Mouse (Mus musculus) kidney, embryonic 15.5 days (tissue): ENCODE results near the gene S100a9. TPM values are rescaled to one million over a fixed set of nuclear protein-coding genes. Genes with fewer than 3 reads are reported as not detected.

Source experiments
- ATAC-seq: fragments of 200-750 bp; cut with Nextera tagmentation; replicated peaks from 2 replicates; pipeline ENCODE4 v1.8.0; 2017; ENCODE audit warnings: moderate TSS enrichment; ENCODE audit not compliant: low FRiP score
- H3K27ac ChIP-seq: fragments of 300-500 bp; sonication (generic); 2 replicates; pipeline ENCODE4 v1.5.1; 2015; ENCODE audit warnings: mild to moderate bottlenecking, inconsistent platforms
- H3K27me3 ChIP-seq: fragments of 300-500 bp; sonication (generic); 2 replicates; pipeline ENCODE4 v1.6.1; 2015; ENCODE audit warnings: inconsistent platforms
- H3K36me3 ChIP-seq: fragments of 300-500 bp; sonication (generic); 2 replicates; pipeline ENCODE4 v1.6.1; 2015; ENCODE audit warnings: inconsistent platforms
- H3K4me1 ChIP-seq: fragments of 300-500 bp; sonication (generic); 2 replicates; pipeline ENCODE4 v1.6.1; 2015; ENCODE audit warnings: inconsistent platforms
- H3K4me2 ChIP-seq: fragments of 300-500 bp; sonication (generic); 2 replicates; pipeline ENCODE4 v1.6.1; 2015; ENCODE audit warnings: moderate library complexity, mild to moderate bottlenecking, inconsistent platforms
- H3K4me3 ChIP-seq: fragments of 300-500 bp; sonication (generic); replicated peaks from 2 replicates; pipeline ENCODE4 v1.5.1; 2015; ENCODE audit warnings: mild to moderate bottlenecking, inconsistent platforms
- H3K9ac ChIP-seq: fragments of 300-500 bp; sonication (generic); 2 replicates; pipeline ENCODE4 v1.6.1; 2015; ENCODE audit warnings: mild to moderate bottlenecking, inconsistent platforms
- H3K9me3 ChIP-seq: fragments of 300-500 bp; sonication (generic); replicated peaks from 2 replicates; pipeline ENCODE4 v1.6.1; 2016; ENCODE audit warnings: inconsistent platforms
- WGBS: fragments of 180-500 bp; shearing (Covaris S2); methylation state at CpG from one replicate; pipeline ENCODE4 v1.1.7; 2015; ENCODE audit warnings: mixed read lengths; 5-methylcytosine and 5-hydroxymethylcytosine counted together
- polyA plus RNA-seq: library from polyadenylated mRNA; unstranded; fragments of >200 nt; fragmentation: Nextera tagmentation; extraction: Ambion mirVana; gene quantifications from 2 replicates; pipeline ENCODE4 v1.2.1, GENCODE M21; 2015

S100a9 gene
- 19.3 and 31.5 TPM in 2 replicates for polyA plus RNA-seq

- H3K4me2 ChIP-seq: no peak within 1 kb of the TSS
- no peaks in the 10 kb centered on the region for H3K4me1 ChIP-seq
- H3K4me3 ChIP-seq: no peak within 1 kb of the TSS
- no peak within 1 kb of the TSS for H3K27ac ChIP-seq
- no peak within 1 kb of the TSS for H3K9ac ChIP-seq
- no peaks in the 10 kb centered on the region for H3K9me3 ChIP-seq
- no peak for ATAC-seq
- WGBS: 61% methylated on average over 3 of the region's 3 CpGs
- no peaks in the 10 kb centered on the region for H3K36me3 ChIP-seq
- no peaks in the 10 kb centered on the region for H3K27me3 ChIP-seq
These were observed at the start of gene S100a9 for GRCm38 (mm10) chr3:90695613-90696012. Gene S100a9 (minus strand): TSS chr3:90695721.

- no peak within 1 kb of the TSS for H3K4me3 ChIP-seq
- H3K4me1 ChIP-seq: no peaks in the 10 kb centered on the region
- H3K27ac ChIP-seq: no peak within 1 kb of the TSS
- H3K27me3 ChIP-seq: no peaks in the 10 kb centered on the region
- no peaks in the 10 kb centered on the region for H3K36me3 ChIP-seq
- WGBS: 84% methylated on average over 3 of the region's 3 CpGs
- no peak for ATAC-seq
- no peaks in the 10 kb centered on the region for H3K9me3 ChIP-seq
- no peak within 1 kb of the TSS for H3K4me2 ChIP-seq
- no peak within 1 kb of the TSS for H3K9ac ChIP-seq
These were observed 31.1 kb upstream of the S100a9 start, which contains the start of gene Pglyrp4 for GRCm38 (mm10) chr3:90726606-90727005. Gene Pglyrp4 (plus strand): TSS chr3:90726906.

GRCm38 (mm10) chr3:90709591-90710460 is 14.3 kb upstream of the S100a9 start:
- Histone ChIP-seq H3K4me2 (no peak overlapping the region), H3K4me3 (no peak overlapping the region), H3K4me1 (no peaks in the 10 kb centered on the region), H3K36me3 (no peaks in the 10 kb centered on the region), H3K27me3 (peaks cover 8% of the 10 kb centered on the region; the same call in 1 of the 2 replicates), H3K27ac (no peak overlapping the region), H3K9ac (no peak overlapping the region), H3K9me3 (no peaks in the 10 kb centered on the region)
- WGBS: 50% methylated on average over 12 of the region's 12 CpGs
- peak; percentile 40; the same call in 1 of the 2 replicates for ATAC-seq

GRCm38 (mm10) chr3:90708523-90709202 is 13.1 kb upstream of the S100a9 start:
- Histone ChIP-seq H3K4me1 (no peaks in the 10 kb centered on the region), H3K27ac (no peak overlapping the region), H3K9ac (no peak overlapping the region), H3K4me3 (no peak overlapping the region), H3K27me3 (peaks cover 12% of the 10 kb centered on the region; the same call in 1 of the 2 replicates), H3K4me2 (no peak overlapping the region), H3K9me3 (no peaks in the 10 kb centered on the region), H3K36me3 (no peaks in the 10 kb centered on the region)
- WGBS: 24% methylated on average over 4 of the region's 4 CpGs
- ATAC-seq: no peak

GRCm38 (mm10) chr3:90702244-90702643 is 6.7 kb upstream of the S100a9 start:
- no peaks in the 10 kb centered on the region for H3K9me3 ChIP-seq
- H3K27me3 ChIP-seq: 0 out of 2 replicates have a peak, but pooled peaks cover 5% of the 10 kb centered on the region
- no peak overlapping the region for H3K27ac ChIP-seq
- WGBS: 88% methylated on average over 2 of the region's 2 CpGs
- H3K36me3 ChIP-seq: no peaks in the 10 kb centered on the region
- H3K4me2 ChIP-seq: no peak overlapping the region
- ATAC-seq: no peak
- H3K4me3 ChIP-seq: no peak overlapping the region
- no peak overlapping the region for H3K9ac ChIP-seq
- no peaks in the 10 kb centered on the region for H3K4me1 ChIP-seq

- 73% methylated on average over 2 of the region's 2 CpGs for WGBS
- Histone ChIP-seq H3K4me1 (no peaks in the 10 kb centered on the region), H3K4me3 (no peak overlapping the region), H3K27me3 (no peaks in the 10 kb centered on the region), H3K9me3 (no peaks in the 10 kb centered on the region), H3K4me2 (no peak overlapping the region), H3K27ac (no peak overlapping the region), H3K9ac (no peak overlapping the region), H3K36me3 (no peaks in the 10 kb centered on the region)
- ATAC-seq: no peak
These were observed 2.0 kb downstream of the S100a9 start for GRCm38 (mm10) chr3:90693496-90693895.

GRCm38 (mm10) chr3:90686835-90687234 is 8.7 kb downstream of the S100a9 start:
- no peak for ATAC-seq
- Histone ChIP-seq H3K27ac (no peak overlapping the region), H3K9me3 (no peaks in the 10 kb centered on the region), H3K4me3 (no peak overlapping the region), H3K4me2 (no peak overlapping the region), H3K27me3 (no peaks in the 10 kb centered on the region; the same call in 1 of the 2 replicates), H3K36me3 (no peaks in the 10 kb centered on the region), H3K4me1 (no peaks in the 10 kb centered on the region), H3K9ac (no peak overlapping the region)
- WGBS: 80% methylated on average over 2 of the region's 2 CpGs

- Histone ChIP-seq H3K27me3 (no peaks in the 10 kb centered on the region; the same call in 1 of the 2 replicates), H3K27ac (no peak overlapping the region), H3K9me3 (no peaks in the 10 kb centered on the region), H3K4me1 (no peaks in the 10 kb centered on the region), H3K4me2 (no peak overlapping the region), H3K4me3 (no peak overlapping the region), H3K9ac (no peak overlapping the region), H3K36me3 (no peaks in the 10 kb centered on the region)
- 88% methylated on average over 3 of the region's 3 CpGs for WGBS
- no peak for ATAC-seq
These were observed 11.6 kb downstream of the S100a9 start for GRCm38 (mm10) chr3:90683929-90684328.

GRCm38 (mm10) chr3:90678656-90679055 is 16.9 kb downstream of the S100a9 start:
- no peak overlapping the region for H3K27ac ChIP-seq
- H3K9ac ChIP-seq: no peak overlapping the region
- no peaks in the 10 kb centered on the region for H3K36me3 ChIP-seq
- H3K9me3 ChIP-seq: no peaks in the 10 kb centered on the region
- no peaks in the 10 kb centered on the region for H3K4me1 ChIP-seq
- no peak overlapping the region for H3K4me3 ChIP-seq
- H3K4me2 ChIP-seq: no peak overlapping the region
- 75% methylated on average over 3 of the region's 3 CpGs for WGBS
- no peak for ATAC-seq
- no peaks in the 10 kb centered on the region for H3K27me3 ChIP-seq

- H3K4me2 ChIP-seq: no peak within 1 kb of the TSS
- no peak within 1 kb of the TSS for H3K4me3 ChIP-seq
- H3K9ac ChIP-seq: no peak within 1 kb of the TSS
- no peaks in the 10 kb centered on the region for H3K27me3 ChIP-seq
- WGBS: 70% methylated on average over 8 of the region's 8 CpGs
- ATAC-seq: no peak
- no peaks in the 10 kb centered on the region for H3K4me1 ChIP-seq
- no peaks in the 10 kb centered on the region for H3K9me3 ChIP-seq
- H3K27ac ChIP-seq: no peak within 1 kb of the TSS
- H3K36me3 ChIP-seq: no peaks in the 10 kb centered on the region
These were observed 26.7 kb downstream of the S100a9 start, which contains the start of gene S100a8 for GRCm38 (mm10) chr3:90668846-90669245. Gene S100a8 (plus strand): TSS chr3:90668978.

GRCm38 (mm10) chr3:90664219-90664618 is 31.3 kb downstream of the S100a9 start:
- no peak for ATAC-seq
- Histone ChIP-seq H3K9me3 (no peaks in the 10 kb centered on the region), H3K4me2 (no peak overlapping the region), H3K9ac (no peak overlapping the region), H3K4me1 (no peaks in the 10 kb centered on the region), H3K27ac (no peak overlapping the region), H3K27me3 (no peaks in the 10 kb centered on the region), H3K4me3 (no peak overlapping the region), H3K36me3 (no peaks in the 10 kb centered on the region)
- 76% methylated on average over 2 of the region's 2 CpGs for WGBS

- no peak overlapping the region for H3K4me2 ChIP-seq
- H3K27me3 ChIP-seq: 0 out of 2 replicates have a peak, but pooled peaks cover 3% of the 10 kb centered on the region
- H3K9ac ChIP-seq: no peak overlapping the region
- H3K4me3 ChIP-seq: no peak overlapping the region
- H3K27ac ChIP-seq: no peak overlapping the region
- H3K9me3 ChIP-seq: no peaks in the 10 kb centered on the region
- H3K4me1 ChIP-seq: no peaks in the 10 kb centered on the region
- no peaks in the 10 kb centered on the region for H3K36me3 ChIP-seq
- ATAC-seq: no peak
These were observed 36.0 kb downstream of the S100a9 start for GRCm38 (mm10) chr3:90659364-90660044.
